Mouse (Mus musculus): ENCODE results near the gene Mrpl12.

Mrpl12 gene

DNA sequence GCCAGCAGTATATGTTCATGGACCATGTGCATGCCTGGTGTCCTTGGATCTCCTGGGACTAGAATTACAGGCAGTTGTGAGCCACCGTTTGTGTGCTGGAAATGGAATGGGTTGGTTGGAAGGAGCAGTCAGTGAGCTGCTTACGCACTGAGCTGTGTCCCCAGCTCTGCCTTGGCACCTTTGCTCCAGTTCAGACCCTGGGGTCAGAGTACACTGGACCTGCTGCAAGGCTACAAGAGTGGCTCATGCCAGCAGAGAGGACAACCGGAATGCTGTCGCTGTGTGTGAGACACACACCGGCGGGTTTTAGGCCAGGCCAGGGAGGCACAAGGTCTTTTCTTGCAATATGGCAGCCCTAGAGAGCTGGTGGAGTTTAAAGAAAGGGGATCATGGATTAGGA lies 12.4 kb upstream of the Mrpl12 start:
- no peak for DNase-seq (ENCODE audit: low spot score)

DNA sequence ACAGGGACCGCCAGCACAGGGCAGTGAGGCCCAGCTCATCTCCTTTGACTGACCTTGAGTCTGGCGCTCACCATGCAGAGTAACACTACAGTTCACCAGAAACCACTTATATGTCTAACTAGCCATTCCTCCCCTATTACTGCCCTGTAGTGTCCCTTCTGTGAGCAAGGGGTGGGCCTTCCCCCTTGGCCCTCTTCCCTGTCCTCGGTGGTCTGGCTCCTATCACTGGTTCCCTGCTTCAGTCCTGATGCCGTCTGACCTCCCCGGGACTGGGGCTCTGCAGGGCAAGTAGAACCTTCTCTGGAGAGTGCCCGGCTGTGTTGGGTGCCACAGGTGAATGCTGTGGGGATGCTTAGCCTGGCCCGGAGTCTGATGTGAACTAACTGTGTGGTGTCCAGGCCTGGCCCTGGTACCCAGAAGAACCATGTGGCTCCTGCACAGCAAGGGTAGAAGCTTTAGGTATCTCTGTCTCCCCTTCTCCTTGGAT lies 922 bp upstream of the Mrpl12 start:
- DNase-seq (ENCODE audit: low spot score) = no peak

DNA sequence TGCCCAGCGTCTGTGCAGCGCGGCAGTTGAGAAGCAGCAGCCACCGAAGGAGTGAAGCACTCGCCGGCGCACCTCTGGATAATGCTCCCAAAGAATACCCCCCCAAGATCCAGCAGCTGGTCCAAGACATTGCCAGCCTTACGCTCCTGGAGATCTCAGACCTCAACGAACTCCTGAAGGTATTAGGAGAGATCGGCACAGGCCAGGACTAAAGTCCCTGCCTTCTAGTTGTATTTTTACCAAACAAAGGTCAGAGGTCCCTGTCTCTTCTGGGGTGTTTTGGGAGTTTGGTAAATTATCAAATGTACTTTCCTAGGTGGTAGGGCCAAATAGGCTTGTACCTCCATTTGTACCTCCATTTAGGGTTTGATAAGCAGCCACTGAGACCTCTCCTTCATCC lies 838 bp downstream of the Mrpl12 start:
- no peak for DNase-seq (ENCODE audit: low spot score)

DNA sequence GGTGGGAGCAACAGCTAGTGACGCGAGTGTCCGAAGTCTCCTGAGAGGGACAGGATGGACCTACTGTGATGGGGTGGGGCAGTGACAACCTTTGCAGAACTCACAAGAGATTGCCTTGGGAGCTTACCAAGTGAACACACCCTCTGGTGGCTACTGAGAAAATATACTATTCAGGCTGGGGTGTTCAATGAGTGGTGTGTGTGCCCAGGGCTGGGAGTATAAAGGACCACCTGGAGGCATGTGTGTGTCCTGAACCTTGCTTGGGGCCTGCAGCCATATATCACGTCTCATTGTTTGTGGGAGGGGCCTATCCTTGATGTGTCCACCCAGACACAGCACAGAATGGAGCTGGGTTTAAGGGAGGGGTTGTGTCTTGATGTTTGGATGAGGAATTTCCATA lies 4.1 kb downstream of the Mrpl12 start:
- DNase-seq (ENCODE audit: low spot score) = no peak

DNA sequence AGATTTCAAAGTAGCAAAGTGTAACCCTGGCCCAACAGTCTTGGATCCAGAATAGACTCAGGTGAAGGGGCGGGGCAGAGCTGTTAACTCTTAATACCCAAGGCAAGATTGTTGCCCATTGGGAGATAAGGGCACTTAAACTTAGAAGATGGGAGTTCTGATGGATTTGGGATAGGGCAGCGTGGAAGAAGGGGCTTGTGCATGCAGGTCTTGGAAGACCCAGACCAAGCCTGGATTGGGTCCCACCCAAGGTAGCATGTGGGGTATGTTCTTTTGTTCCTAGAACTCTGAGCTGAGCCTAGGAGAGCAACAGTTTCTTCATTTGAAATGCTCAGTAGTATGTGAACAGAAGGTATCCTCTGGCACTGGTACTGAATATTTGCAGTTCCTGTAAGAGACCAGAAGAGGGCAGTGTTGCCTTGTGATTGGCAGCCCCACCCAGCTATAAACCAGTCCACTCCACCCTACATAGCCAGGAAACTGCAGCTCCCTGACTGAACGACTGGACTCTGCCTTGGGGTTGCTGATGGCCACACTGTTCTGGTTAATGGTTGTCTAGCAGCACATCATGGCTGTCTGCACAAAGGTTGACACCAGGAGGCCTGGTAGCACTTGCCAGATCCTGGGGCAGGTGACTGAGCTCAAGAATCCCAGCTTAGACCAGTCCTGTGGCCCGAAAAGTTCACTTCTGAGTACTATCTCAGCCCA lies 4.8 kb downstream of the Mrpl12 start:
- DNase-seq (ENCODE audit: low spot score) = peak; percentile 51

DNA sequence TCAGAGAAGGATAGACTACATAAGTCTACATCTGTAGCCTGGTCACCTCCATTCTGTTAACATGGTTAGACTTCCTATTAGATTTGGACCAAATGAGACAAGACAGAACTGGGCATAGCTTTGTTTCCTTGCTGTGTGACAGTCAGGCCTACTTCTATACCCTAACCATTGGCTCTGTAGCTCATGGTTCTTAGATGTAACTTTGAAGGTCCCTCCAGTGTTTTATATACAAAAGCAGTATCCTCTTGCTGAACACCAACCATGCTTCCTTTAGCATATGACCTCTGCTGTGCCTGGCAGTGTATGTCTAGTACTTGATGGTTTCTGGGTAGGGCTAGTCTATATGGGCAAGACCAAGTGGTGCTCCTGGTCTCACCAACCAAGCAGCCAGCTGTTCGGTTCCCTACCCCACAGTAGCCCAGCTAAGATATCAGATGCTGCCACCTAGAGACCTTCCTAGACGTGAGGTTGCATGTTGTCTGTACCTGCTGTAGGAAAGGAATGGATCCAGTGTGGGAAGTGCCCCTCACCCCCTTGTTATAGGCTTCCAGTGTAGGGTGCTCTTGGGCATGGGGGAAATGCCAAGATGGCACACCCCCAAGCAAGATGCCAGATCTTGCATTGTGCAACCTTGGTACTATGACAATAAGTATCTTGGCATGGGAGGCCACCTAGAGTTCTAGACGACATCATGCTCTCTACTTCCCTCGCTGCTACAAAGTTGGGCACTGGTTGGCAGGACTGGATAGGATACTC lies 6.1 kb downstream of the Mrpl12 start:
- DNase-seq (ENCODE audit: low spot score) = no peak

DNA sequence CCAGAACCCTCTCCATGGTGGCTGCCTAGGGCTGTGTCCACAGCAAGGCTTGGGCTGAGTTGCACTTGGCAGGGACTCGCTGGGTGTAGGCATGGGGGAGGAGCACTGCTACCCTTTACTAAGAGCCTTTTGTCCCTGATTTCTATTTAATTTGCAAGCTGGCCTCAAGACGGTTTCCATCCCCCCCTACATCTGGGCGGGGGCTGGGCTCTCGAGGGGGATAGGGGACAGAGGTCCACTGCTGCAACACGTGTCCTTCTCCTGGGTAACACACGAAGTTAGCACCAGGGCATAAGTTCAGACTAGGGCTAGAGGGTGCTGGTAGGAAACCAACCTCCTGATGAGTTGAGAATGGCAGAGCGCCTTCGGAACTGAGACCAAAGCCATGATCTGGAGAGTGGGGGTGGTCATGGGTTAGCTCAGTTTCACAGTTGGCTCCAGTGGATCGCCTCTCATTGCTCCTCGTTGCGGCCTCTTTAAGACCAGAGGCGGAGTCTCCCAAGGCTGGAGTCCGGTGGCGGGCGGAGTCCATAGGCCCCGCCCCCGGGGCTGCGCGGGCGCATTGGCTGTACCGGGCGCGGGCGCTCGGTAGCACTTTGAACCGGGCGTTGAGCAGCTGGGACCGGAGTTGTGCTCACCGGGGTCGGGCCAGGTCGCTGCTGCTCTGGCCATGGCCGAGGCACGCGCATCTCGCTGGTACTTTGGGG lies 7.1 kb downstream of the Mrpl12 start, which contains the start of gene Slc25a10:
Gene Slc25a10, plus strand, starts transcription at position 524 of the 707 bp plus-strand sequence.
- peak; percentile 91 for DNase-seq (ENCODE audit: low spot score)

DNA sequence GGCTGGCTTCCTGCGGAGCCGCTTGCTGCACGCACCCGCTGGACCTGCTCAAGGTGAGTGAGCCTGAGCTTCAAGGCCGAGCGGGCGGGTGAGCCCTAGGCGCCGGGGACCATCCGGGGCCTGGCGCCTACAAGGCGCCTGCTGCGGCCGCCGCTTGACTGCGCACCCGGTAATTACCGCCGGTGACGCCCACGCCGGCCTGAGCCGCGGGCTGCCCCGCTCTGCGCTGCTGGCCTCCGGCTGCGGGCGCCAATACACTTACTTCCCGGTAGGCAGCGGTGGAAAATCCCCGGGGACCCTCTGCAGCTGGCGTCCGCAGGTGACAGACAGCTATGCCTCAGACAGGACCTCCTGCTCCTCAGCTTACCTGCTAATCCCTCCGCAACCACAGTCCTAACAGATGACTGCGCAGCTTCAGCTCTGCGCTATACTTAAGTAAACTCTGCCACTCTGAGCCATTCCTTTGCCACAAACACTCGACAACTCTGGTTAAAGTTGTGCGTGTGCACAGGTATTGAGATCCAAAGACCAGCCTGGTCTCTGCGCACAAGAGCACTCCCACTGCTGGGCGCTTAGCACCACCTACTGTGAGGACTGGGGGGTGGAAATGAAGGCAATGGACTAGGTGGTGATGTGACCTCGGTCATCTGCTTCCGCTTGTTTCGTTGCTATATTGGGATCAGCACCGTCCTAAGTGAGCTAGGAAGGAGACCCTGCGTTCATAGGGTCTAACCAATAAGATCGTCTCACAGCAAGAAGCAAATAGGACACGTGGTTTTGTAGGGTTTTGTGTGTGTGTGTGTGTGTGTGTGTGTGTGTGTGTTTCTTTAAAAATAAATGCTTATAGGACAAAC lies 7.8 kb downstream of the Mrpl12 start:
- DNase-seq (ENCODE audit: low spot score) = peak; percentile 41

DNA sequence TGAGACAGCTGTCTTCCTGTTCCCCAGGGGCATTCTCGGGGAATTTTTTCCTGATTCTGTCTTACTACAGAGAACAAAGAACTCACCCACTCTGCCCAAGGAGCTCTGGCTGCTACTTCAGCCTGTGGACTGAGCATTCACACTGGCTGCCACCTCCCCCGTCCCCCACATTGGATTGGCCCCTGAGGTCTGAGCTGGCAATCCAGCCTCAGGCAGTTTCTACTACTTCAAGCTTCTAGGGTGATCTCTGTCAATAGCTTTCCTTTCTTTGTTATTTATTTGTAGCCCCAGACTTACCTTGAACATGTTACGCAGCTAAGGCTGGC lies 8.4 kb downstream of the Mrpl12 start:
- DNase-seq (ENCODE audit: low spot score) = no peak

DNA sequence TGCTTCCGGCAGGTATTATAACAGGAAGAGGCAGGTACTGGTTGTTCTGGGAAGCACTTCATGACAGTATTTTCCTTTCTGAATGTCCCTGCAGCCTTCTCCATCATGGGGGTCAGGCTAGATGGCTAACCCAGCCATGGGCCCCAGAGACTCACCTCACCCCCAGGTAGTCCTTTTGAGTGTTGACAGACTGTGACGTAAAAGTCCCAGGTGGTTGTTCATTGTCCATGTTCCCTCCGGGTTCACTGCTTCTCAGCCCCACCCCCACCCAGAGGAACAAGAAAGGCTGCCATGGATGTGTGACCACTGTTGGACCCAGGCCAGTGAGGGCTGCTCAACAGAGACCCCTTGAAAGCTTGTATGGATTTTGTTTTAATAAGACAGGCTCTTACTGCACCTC lies 8.9 kb downstream of the Mrpl12 start:
- no peak for DNase-seq (ENCODE audit: low spot score)

DNA sequence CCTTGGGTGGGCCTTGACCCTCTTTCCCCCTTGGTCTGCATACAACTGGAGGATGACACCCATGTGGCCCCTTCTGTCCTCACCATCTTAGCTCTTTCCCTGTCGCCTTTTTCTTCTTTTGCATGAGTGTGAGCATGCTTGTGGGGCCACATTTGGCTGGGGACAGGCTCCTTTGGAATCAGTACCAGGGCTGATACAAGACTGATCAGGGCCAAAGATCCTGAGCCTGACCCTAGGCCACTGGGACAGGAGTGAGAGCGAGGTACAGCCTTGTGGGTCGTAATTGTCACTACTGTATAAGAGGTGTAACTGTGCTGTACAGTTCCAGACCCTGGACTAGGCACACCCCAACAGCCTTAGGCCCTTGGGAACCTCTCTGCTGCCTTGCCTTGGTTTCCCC lies 9.5 kb downstream of the Mrpl12 start:
- no peak for DNase-seq (ENCODE audit: low spot score)

DNA sequence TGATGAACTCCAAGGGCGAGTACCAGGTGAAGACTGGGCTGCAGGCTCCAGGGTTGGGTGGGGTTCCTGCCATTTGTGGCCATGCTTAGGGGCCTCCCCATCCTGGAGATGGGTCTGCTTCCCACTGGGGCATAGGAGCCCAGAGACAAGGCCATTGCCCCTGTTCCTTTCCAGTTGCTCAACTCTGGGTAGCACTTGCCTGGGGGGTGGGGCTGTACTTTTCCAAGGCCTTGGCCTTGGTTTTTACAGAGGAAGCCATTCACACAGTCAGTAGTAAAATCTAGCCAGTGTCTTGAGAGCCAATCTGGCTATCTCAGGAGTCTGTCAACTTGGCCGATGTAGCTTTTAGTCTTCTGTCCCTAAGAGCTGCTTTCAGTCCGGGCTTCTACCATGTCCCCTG lies 13.0 kb downstream of the Mrpl12 start:
- peak; percentile 69 for DNase-seq (ENCODE audit: low spot score)

DNA sequence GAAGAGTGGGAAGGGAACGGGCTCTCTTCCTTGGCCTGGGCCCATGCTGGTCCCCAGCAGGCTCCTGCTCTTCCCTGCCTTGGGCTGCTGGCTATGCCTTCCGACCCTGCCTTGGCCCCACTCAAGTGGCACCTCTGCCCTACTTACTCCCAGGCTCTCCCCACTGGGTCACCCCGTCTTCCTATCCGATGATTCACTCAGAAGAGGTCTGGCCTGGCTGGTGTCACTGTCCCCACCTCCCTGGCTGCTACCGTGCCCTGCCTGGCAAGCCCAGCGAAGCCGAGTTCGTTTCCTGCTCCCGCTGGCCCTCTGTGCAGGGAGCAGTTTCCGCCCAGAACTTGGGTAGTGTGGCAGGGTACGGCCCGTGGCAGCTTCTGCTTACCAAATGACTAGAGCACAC lies 13.8 kb downstream of the Mrpl12 start:
- DNase-seq (ENCODE audit: low spot score) = no peak

DNA sequence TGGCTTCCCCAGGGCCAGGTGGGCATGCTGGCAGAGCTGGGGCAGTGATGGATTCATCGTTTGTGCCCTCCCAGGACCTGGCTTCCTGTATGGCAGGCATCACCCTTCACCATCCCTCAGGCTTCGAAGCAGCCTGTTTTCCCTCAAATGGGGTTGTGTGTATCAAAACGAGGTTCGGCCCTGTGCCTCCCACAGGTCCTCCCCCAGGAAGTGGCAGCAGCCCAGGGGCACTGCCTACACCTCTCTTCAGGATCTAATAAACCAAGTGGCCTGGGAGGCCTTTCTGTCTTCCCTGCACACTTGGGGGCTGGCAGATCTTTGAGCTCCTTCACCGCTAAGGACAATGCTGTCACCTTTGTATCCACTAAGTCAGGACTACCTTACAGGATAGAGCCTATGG lies 14.5 kb downstream of the Mrpl12 start:
- peak; percentile 48 for DNase-seq (ENCODE audit: low spot score)

DNA sequence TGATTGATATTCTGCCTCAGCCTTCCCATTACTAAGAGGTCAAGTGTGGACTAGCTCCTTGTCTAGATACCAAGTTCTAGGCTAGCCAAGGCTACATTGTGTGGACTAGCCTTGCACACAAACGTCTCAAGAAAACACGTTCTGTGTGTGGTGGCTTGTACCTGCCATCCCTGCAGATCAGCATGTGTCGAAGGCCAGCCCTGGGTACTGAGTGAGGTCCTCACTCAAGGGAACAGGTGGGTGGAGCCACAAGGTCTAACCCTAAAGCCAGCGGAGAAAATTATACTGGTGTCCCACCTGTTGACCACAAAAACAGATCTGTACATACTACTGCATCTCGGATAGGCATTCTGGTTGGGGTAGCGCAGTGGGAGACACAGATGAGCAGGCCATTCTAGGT lies 15.5 kb downstream of the Mrpl12 start:
- DNase-seq (ENCODE audit: low spot score) = no peak

DNA sequence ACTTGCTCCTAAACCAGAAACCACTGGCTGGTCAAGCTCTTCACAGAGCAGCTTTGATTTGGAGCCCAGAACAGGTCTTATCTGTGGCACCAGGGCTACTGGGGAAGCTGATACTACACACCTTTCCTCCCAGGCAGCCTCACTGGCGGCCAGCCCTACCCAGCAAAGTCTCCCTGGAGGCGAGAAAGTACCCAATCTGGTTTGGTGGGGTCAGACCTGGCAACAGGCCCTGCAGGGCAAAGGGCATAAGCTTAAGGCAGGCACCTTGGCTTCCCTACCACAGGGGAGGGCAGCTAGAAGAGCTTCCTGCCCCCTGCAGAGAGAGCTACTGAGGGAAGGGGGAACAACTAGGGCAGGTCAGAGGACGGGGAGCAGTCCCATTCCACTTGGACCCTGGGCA lies 15.9 kb downstream of the Mrpl12 start:
- DNase-seq (ENCODE audit: low spot score) = peak; percentile 63

DNA sequence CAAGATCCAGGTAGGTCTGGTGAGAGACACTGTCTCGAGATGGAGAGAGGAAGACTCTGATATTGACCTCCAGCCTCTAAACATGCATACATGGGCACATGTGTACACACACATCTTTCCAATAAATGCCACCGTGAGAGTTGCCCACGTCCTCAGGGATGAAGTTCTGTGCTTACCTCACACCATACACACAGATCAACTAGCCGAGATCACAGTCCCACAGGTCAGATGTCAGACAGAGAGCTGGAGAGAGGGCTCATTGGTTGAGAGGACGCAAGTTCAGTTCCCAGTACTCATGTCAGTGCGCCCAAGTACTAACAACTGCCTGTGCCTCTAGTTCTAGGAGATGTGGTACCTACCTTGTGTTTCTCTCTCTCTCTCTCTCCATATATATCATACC lies 16.6 kb downstream of the Mrpl12 start:
- no peak for DNase-seq (ENCODE audit: low spot score)

DNA sequence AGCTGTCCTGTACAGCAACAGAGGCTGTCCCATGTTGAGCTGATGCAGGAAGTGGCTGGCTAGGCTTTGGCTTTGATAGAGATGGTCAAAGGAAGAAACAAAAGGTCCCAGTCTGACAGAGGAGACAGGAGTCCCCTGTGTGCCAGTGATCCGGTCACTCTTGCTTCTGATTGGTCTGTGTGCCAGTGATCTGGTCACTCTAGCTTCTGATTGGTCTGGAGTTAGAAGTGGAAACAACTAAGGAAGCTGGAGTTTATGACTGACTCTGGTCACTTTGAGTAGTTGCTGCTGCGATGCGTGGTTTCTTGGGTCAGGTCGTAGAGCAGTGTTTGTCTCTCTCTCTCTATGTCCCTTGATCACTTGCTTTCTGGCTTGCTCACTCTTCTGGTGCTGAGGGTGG lies 17.3 kb downstream of the Mrpl12 start:
- DNase-seq (ENCODE audit: low spot score) = no peak

DNA sequence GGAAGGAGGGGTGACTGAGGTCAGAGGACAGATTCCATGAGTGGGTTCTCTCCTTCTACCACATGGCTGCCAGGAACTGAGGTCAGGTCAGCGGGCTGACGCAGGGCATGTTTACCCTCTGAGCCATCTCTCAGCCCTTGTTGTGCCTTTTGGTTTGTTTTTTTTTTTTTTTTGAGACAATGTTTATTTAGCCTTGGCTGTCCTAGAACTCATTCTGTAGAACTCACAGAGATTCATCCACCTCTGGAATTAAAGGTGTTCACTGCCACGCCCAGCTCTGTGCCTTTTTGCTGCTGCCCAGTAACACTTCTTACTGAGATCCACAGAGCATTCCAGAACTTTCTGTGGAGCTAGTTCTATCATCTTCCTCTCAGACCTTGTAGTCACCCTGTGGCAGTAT lies 21.2 kb downstream of the Mrpl12 start:
- no peak for DNase-seq (ENCODE audit: low spot score)

DNA sequence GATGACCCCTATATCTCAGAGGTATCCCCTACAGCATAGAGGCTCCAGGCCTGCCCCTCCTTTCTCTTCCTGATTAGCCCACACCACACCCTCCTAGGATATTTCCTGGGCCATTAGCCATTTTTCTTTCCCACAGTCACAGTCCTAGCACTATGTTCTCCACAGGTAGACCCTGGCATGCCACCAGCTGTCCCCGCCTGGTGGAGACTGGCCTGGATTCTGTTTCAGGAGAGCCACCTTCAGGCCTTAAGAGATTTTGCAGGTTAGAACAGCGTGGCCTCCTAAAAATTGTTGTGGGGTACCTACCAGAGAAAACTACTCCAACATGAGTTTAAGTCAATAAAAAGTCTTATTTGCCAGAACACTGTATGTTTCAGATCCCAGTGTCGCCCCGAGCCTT lies 22.5 kb downstream of the Mrpl12 start:
- DNase-seq (ENCODE audit: low spot score) = no peak

DNA sequence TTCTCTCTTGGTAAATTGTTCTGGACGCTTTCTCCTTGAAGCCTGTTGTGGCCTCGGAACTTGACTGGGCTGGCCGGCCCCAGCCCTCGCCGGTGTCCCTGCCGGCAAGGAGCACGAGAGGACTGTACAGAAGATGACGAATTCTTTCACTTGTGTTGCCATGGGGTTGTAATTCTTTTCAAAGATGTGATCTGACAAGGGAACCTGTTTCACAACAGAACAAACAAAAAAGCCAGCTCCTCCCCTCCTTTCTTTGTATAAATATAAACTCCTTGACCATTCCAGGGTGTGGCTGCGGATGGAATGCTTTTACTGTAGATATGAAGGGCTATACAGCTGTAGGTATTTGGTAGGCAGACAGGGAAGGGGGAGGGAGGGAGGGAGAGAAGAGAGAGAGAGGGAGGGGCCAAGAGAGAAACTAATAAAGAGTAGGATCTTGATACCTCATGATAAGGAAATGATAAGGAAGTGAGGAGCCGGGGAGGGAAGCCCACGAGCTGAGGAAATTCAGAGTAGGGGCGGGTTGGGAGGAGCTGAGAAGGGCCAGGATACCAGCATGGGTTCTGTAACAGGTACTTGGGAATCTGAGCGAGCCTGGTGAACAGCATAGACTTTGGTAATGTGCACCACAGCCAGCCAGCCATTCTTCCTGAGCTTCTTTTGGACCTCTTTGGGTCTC lies 23.3 kb downstream of the Mrpl12 start:
- DNase-seq (ENCODE audit: low spot score) = no peak

Data from ovary, postnatal 36 days (tissue).